Mouse (Mus musculus) cerebellum, adult 11-12 months (tissue): ENCODE results near the gene 4930404H24Rik.

ENCODE experiments used
- DNase-seq: peaks from one replicate; pipeline ENCODE4 v3.0.0; 2022

The 4930404H24Rik gene

GRCm38 (mm10) chr2:153511562-153511961 is 19.0 kb downstream of the 4930404H24Rik start:
- peak; percentile 53 for DNase-seq

- peak; percentile 79 for DNase-seq
Measured at GRCm38 (mm10) chr2:153512416-153513323, 20.1 kb downstream of the 4930404H24Rik start.

- DNase-seq = peak; percentile 53
Measured at GRCm38 (mm10) chr2:153513983-153514382, 21.4 kb downstream of the 4930404H24Rik start.

- DNase-seq = peak; percentile 77
Measured at GRCm38 (mm10) chr2:153514497-153515380, 22.1 kb downstream of the 4930404H24Rik start.

- DNase-seq = peak; percentile 74
Measured at GRCm38 (mm10) chr2:153515582-153515981, 23.0 kb downstream of the 4930404H24Rik start.

- DNase-seq = peak; percentile 43
Measured at GRCm38 (mm10) chr2:153516961-153517360, 24.4 kb downstream of the 4930404H24Rik start.

GRCm38 (mm10) chr2:153520057-153520456 is 27.5 kb downstream of the 4930404H24Rik start:
- DNase-seq = no peak

- DNase-seq = no peak
Measured at GRCm38 (mm10) chr2:153522270-153522669, 29.7 kb downstream of the 4930404H24Rik start.

- DNase-seq = no peak
Measured at GRCm38 (mm10) chr2:153523143-153523542, 30.6 kb downstream of the 4930404H24Rik start.

GRCm38 (mm10) chr2:153523656-153524055 is 31.1 kb downstream of the 4930404H24Rik start:
- no peak for DNase-seq

- DNase-seq = no peak
Measured at GRCm38 (mm10) chr2:153524727-153525126, 32.1 kb downstream of the 4930404H24Rik start.

- DNase-seq = peak; percentile 48
Measured at GRCm38 (mm10) chr2:153525906-153526311, 33.3 kb downstream of the 4930404H24Rik start.

- no peak for DNase-seq
Measured at GRCm38 (mm10) chr2:153526850-153527530, 34.4 kb downstream of the 4930404H24Rik start.

GRCm38 (mm10) chr2:153527580-153528531 is 35.3 kb downstream of the 4930404H24Rik start:
- DNase-seq = peak; percentile 76

- DNase-seq = peak; percentile 73
Measured at GRCm38 (mm10) chr2:153528571-153529364, 36.2 kb downstream of the 4930404H24Rik start.

GRCm38 (mm10) chr2:153529365-153529781 is 36.8 kb downstream of the 4930404H24Rik start:
- DNase-seq = peak; percentile 80

GRCm38 (mm10) chr2:153529931-153530766 is 37.6 kb downstream of the 4930404H24Rik start, which contains the start of gene Nol4l:
Nol4l (minus strand) TSS chr2:153529971.
- peak; percentile 73 for DNase-seq

- DNase-seq = no peak
Measured at GRCm38 (mm10) chr2:153530948-153531347, 38.4 kb downstream of the 4930404H24Rik start.

GRCm38 (mm10) chr2:153533981-153534380 is 41.4 kb downstream of the 4930404H24Rik start:
- DNase-seq = no peak

- no peak for DNase-seq
Measured at GRCm38 (mm10) chr2:153538898-153539297, 46.3 kb downstream of the 4930404H24Rik start.
